Mouse (Mus musculus): ENCODE results near the gene Senp1. TPM values are rescaled to one million over a fixed set of nuclear protein-coding genes. Genes with fewer than 3 reads are reported as not detected.

Senp1 gene
- total and polyA plus RNA-seq, 2 experiments = 3.7 to 4.4 TPM

DNA sequence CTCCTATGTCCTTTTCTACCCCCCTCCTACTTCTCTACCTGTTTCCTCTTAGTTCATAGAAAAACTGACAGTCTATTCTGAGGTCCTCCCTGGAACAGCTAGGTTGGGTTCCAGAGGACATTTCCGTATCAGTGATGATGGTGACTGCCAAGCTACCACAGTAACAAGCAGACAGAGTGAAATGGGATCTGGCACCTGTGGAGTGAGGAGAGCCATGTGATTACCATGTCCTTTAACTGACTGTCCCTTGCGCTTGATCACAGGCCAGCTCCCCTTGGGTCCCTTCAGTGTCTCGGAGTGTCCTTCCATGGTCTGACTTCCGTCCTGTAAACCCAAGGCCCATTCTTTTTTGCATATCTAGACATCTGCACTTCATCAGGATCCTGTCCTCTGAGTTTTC is 37.5 kb upstream of the Senp1 start:
- Histone ChIP-seq H3K79me2 (ENCODE audit: control insufficient read depth, insufficient read depth, low read length) (no peaks in the 10 kb centered on the region), H3K27ac (replicated peaks; ENCODE audit: insufficient read depth, low read depth, low read length) (no peak overlapping the region), H3K9ac (ENCODE audit: low read depth, low read length) (no peak overlapping the region), H3K36me3 (ENCODE audit: control insufficient read depth, insufficient read depth, low read length) (peaks cover 23% of the 10 kb centered on the region), H3K4me3 (ENCODE audit: insufficient read depth, low read depth, low read length) (no peak overlapping the region), H3K27me3 (ENCODE audit: control insufficient read depth, insufficient read depth, low read length) (no peaks in the 10 kb centered on the region), H3K4me1 (ENCODE audit: control insufficient read depth, insufficient read depth, low read length) (no peaks in the 10 kb centered on the region)
- TF ChIP-seq POLR2A (IDR thresholded peaks at IDR 0.05; ENCODE audit: extremely low read depth, insufficient read depth, low read length) = no peak
- no peak for TF ChIP-seq CTCF (IDR thresholded peaks at IDR 0.05; ENCODE audit: low read depth, low read length)
- WGBS = 94% methylated on average over 4 of the region's 4 CpGs
- DNase-seq (ENCODE audit: extremely low read depth, low read depth, low spot score) = no peak

DNA sequence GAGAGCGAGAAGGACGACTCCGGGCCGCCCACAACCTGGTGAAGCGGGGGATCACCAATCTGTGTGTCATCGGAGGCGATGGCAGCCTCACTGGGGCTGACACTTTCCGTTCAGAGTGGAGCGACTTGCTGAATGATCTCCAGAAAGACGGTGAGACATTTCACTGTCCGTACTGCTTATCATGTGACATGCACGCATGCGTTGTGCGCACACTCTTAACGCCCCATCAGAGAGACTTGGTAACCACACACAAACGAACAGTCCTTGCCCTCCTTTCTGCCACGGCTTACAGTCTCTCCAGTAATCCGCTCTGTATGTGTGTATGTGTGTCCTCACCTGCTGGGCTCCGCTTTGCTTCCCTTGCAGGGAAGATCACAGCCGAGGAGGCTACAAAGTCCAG is 27.3 kb upstream of the Senp1 start:
- no peak overlapping the region for H3K4me3 ChIP-seq (ENCODE audit: insufficient read depth, low read depth, low read length)
- no peak for DNase-seq (ENCODE audit: extremely low read depth, low read depth, low spot score)
- H3K79me2 ChIP-seq (ENCODE audit: control insufficient read depth, insufficient read depth, low read length) = no peaks in the 10 kb centered on the region
- no peak overlapping the region for H3K9ac ChIP-seq (ENCODE audit: low read depth, low read length)
- no peak for TF ChIP-seq CTCF (IDR thresholded peaks at IDR 0.05; ENCODE audit: low read depth, low read length)
- no peak for TF ChIP-seq POLR2A (IDR thresholded peaks at IDR 0.05; ENCODE audit: extremely low read depth, insufficient read depth, low read length)
- H3K27me3 ChIP-seq (ENCODE audit: control insufficient read depth, insufficient read depth, low read length) = no peaks in the 10 kb centered on the region
- H3K36me3 ChIP-seq (ENCODE audit: control insufficient read depth, insufficient read depth, low read length) = peaks cover 6% of the 10 kb centered on the region; the same call in 1 of the 2 replicates
- H3K4me1 ChIP-seq (ENCODE audit: control insufficient read depth, insufficient read depth, low read length) = no peaks in the 10 kb centered on the region
- H3K27ac ChIP-seq (replicated peaks; ENCODE audit: insufficient read depth, low read depth, low read length) = no peak overlapping the region
- 95% methylated on average over 20 of the region's 20 CpGs for WGBS

DNA sequence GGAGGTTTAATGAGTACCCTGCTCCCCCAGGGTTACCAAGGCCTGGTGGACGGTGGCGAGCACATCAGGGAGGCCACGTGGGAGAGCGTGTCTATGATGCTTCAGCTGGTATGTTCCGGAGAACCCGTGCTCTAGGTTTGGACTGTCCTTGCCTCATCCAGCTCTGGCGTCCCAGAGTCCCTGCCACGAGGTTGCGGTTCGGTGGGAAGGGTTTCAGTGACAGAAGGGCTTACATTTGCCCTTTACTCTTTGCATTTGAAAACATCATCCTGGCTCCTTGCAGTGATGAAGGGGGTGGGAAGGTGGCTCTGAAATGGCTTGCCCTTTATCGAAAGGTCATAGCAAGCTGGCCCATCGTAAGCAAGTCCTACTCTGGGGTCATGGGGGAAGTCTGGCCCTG is 25.8 kb upstream of the Senp1 start:
- Histone ChIP-seq H3K4me3 (ENCODE audit: insufficient read depth, low read depth, low read length) (no peak overlapping the region), H3K27ac (replicated peaks; ENCODE audit: insufficient read depth, low read depth, low read length) (no peak overlapping the region), H3K4me1 (ENCODE audit: control insufficient read depth, insufficient read depth, low read length) (no peaks in the 10 kb centered on the region), H3K27me3 (ENCODE audit: control insufficient read depth, insufficient read depth, low read length) (no peaks in the 10 kb centered on the region), H3K79me2 (ENCODE audit: control insufficient read depth, insufficient read depth, low read length) (no peaks in the 10 kb centered on the region), H3K36me3 (ENCODE audit: control insufficient read depth, insufficient read depth, low read length) (peaks cover 6% of the 10 kb centered on the region; the same call in 1 of the 2 replicates), H3K9ac (ENCODE audit: low read depth, low read length) (no peak overlapping the region)
- 90% methylated on average over 12 of the region's 12 CpGs for WGBS
- no peak for DNase-seq (ENCODE audit: extremely low read depth, low read depth, low spot score)
- TF ChIP-seq POLR2A (IDR thresholded peaks at IDR 0.05; ENCODE audit: extremely low read depth, insufficient read depth, low read length) (no peak), CTCF (IDR thresholded peaks at IDR 0.05; ENCODE audit: low read depth, low read length) (no peak)

DNA sequence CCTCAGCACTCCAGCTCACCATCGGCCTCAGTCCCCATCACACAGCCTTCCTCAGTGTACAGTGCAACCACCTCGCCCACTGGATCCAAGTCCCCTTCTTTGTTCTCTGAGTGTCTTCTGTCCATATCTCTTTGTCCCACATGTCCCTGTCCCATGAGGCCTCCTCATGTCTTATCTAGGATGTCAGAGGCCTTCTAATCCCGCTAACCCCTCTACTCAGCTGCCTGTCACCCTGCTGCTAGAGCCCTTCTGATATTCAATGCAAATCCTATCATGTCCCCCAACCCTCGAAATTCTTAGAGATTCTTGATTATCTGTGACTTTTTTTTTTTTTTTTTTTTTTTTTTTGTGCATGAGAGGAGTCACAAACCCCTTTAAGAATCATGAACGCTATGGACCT is 22.7 kb upstream of the Senp1 start:
- Histone ChIP-seq H3K4me1 (ENCODE audit: control insufficient read depth, insufficient read depth, low read length) (no peaks in the 10 kb centered on the region), H3K36me3 (ENCODE audit: control insufficient read depth, insufficient read depth, low read length) (peaks cover 2% of the 10 kb centered on the region; the same call in 1 of the 2 replicates), H3K79me2 (ENCODE audit: control insufficient read depth, insufficient read depth, low read length) (no peaks in the 10 kb centered on the region)

DNA sequence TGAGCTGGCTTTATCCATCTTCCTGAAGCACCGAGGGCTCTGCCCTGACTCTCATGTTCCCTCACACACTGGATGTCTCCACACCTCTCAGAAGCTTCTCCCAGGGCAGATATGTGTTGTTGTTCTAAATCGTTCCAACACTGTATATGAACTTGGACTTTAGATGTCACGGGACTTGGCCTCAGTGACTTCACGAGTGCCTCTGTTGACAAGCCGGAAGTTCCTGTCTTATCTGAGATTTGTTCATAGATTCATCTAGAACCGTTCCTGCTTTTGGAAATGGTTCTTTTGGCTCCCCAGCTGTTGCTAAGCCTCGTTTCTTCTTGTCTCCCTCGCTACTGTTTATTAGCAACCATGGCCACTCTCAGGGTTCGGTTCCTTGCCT is 22.2 kb upstream of the Senp1 start:
- H3K79me2 ChIP-seq (ENCODE audit: control insufficient read depth, insufficient read depth, low read length) = no peaks in the 10 kb centered on the region
- no peaks in the 10 kb centered on the region for H3K27me3 ChIP-seq (ENCODE audit: control insufficient read depth, insufficient read depth, low read length)
- no peak overlapping the region for H3K4me3 ChIP-seq (ENCODE audit: insufficient read depth, low read depth, low read length)
- H3K27ac ChIP-seq (replicated peaks; ENCODE audit: insufficient read depth, low read depth, low read length) = no peak overlapping the region
- H3K36me3 ChIP-seq (ENCODE audit: control insufficient read depth, insufficient read depth, low read length) = no peaks in the 10 kb centered on the region; the same call in 1 of the 2 replicates
- no peak for TF ChIP-seq CTCF (IDR thresholded peaks at IDR 0.05; ENCODE audit: low read depth, low read length)
- no peak for TF ChIP-seq POLR2A (IDR thresholded peaks at IDR 0.05; ENCODE audit: extremely low read depth, insufficient read depth, low read length)
- H3K4me1 ChIP-seq (ENCODE audit: control insufficient read depth, insufficient read depth, low read length) = no peaks in the 10 kb centered on the region
- WGBS = 79% methylated on average over 9 of the region's 9 CpGs
- no peak overlapping the region for H3K9ac ChIP-seq (ENCODE audit: low read depth, low read length)
- DNase-seq (ENCODE audit: extremely low read depth, low read depth, low spot score) = no peak

More for the DNA sequence above, 22.7 kb upstream of the Senp1 start:
- Histone ChIP-seq H3K4me3 (ENCODE audit: insufficient read depth, low read depth, low read length) (no peak overlapping the region), H3K27me3 (ENCODE audit: control insufficient read depth, insufficient read depth, low read length) (no peaks in the 10 kb centered on the region), H3K27ac (replicated peaks; ENCODE audit: insufficient read depth, low read depth, low read length) (no peak overlapping the region), H3K9ac (ENCODE audit: low read depth, low read length) (no peak overlapping the region)
- TF ChIP-seq POLR2A (IDR thresholded peaks at IDR 0.05; ENCODE audit: extremely low read depth, insufficient read depth, low read length) = no peak
- no peak for TF ChIP-seq CTCF (IDR thresholded peaks at IDR 0.05; ENCODE audit: low read depth, low read length)
- DNase-seq (ENCODE audit: extremely low read depth, low read depth, low spot score) = no peak
- WGBS = 91% methylated on average over 5 of the region's 5 CpGs

DNA sequence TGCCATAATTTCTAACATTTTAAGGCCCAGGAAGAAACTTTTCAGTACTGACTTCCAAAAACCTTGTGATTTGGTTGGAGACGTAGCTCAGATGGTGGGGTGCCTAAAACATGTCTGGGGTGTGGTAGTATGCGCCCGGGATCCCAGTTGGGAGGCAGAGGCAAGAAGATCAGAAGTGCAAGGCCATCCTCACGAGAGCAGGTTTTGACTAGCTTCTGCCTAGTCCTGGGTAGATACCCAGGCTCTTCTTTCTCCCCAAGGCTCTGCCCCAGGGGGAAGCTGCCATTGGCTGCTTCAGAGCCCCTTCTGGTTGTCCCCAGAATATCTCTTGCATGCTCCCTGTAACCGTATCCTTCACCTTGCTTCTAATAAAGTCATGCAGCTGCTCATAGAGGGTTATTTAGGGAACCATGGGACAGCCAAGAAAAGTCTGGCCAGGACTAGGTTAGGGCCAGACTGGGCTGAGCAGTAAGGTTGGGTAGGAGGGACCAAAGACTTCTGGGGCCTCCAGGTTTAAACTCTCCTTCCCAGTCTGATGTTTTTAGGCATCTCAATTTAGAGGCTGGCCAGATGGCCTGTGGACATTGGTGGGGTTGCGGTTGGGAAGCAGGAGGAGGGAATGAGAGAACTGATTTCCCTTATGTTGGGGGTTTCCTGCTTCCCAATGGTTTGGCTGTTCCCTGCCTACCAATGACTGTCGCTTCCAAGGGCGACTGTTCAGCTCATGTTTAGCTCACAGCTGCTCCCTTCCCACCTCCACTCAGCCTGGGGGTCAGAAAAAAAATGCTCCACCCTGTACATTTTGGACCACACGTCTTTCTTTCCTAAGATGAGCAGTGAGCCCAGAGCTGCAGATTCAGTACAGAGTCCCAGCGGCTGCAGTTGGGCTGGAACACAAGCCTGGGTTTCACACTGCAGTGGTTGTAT is 21.6 kb upstream of the Senp1 start:
- DNase-seq (ENCODE audit: extremely low read depth, low read depth, low spot score) = no peak
- WGBS = 91% methylated on average over 10 of the region's 10 CpGs
- TF ChIP-seq POLR2A (IDR thresholded peaks at IDR 0.05; ENCODE audit: extremely low read depth, insufficient read depth, low read length) (no peak), CTCF (IDR thresholded peaks at IDR 0.05; ENCODE audit: low read depth, low read length) (no peak)
- no peak overlapping the region for H3K4me3 ChIP-seq (ENCODE audit: insufficient read depth, low read depth, low read length)
- H3K9ac ChIP-seq (ENCODE audit: low read depth, low read length) = no peak overlapping the region
- no peak overlapping the region for H3K27ac ChIP-seq (replicated peaks; ENCODE audit: insufficient read depth, low read depth, low read length)
- H3K79me2 ChIP-seq (ENCODE audit: control insufficient read depth, insufficient read depth, low read length) = no peaks in the 10 kb centered on the region
- H3K27me3 ChIP-seq (ENCODE audit: control insufficient read depth, insufficient read depth, low read length) = no peaks in the 10 kb centered on the region
- H3K36me3 ChIP-seq (ENCODE audit: control insufficient read depth, insufficient read depth, low read length) = no peaks in the 10 kb centered on the region; the same call in 1 of the 2 replicates
- H3K4me1 ChIP-seq (ENCODE audit: control insufficient read depth, insufficient read depth, low read length) = no peaks in the 10 kb centered on the region

Measured in liver, adult 2 months (tissue).